Mouse (Mus musculus): ENCODE measurements around the gene Vmn2r1. TPM values are rescaled to one million over a fixed set of nuclear protein-coding genes. Genes with fewer than 3 reads are reported as not detected.

Vmn2r1 gene
- total and polyA plus RNA-seq, 3 experiments = 0.04 TPM; not detected in 2

Other genes starting within 250 kb of the Vmn2r1 start
- gene Plch1, start 182.1 kb upstream of the Vmn2r1 start, total RNA-seq (2012; rRNA removed) = 0.59 TPM in 2 replicates
- 0.50 and 0.51 TPM in 2 replicates for gene Plch1, start 182.1 kb upstream of the Vmn2r1 start, total RNA-seq (2014; rRNA removed)
- gene Plch1, start 182.1 kb upstream of the Vmn2r1 start, polyA plus RNA-seq (2012; ENCODE audit: insufficient read length, low read depth) = 0.80 and 1.3 TPM in 2 replicates
- 5.7 and 7.6 TPM in 2 replicates for gene E130311K13Rik, start 152.1 kb upstream of the Vmn2r1 start, total RNA-seq (2012; rRNA removed)
- gene E130311K13Rik, start 152.1 kb upstream of the Vmn2r1 start, total RNA-seq (2014; rRNA removed) = 16.6 and 18.0 TPM in 2 replicates
- gene E130311K13Rik, start 152.1 kb upstream of the Vmn2r1 start, polyA plus RNA-seq (2012; ENCODE audit: insufficient read length, low read depth) = 7.6 and 9.1 TPM in 2 replicates
- gene Slc33a1, start 116.8 kb upstream of the Vmn2r1 start, total RNA-seq (2012; rRNA removed) = 18.5 and 20.1 TPM in 2 replicates
- 25.8 and 29.5 TPM in 2 replicates for gene Slc33a1, start 116.8 kb upstream of the Vmn2r1 start, total RNA-seq (2014; rRNA removed)
- gene Slc33a1, start 116.8 kb upstream of the Vmn2r1 start, polyA plus RNA-seq (2012; ENCODE audit: insufficient read length, low read depth) = 10.8 and 12.5 TPM in 2 replicates
- gene Gmps, start 105.4 kb upstream of the Vmn2r1 start, total RNA-seq (2012; rRNA removed) = 22.4 and 29.2 TPM in 2 replicates
- gene Gmps, start 105.4 kb upstream of the Vmn2r1 start, total RNA-seq (2014; rRNA removed) = 46.2 and 53.9 TPM in 2 replicates
- 38.3 and 38.6 TPM in 2 replicates for gene Gmps, start 105.4 kb upstream of the Vmn2r1 start, polyA plus RNA-seq (2012; ENCODE audit: insufficient read length, low read depth)
- gene Vmn2r2, start 60.4 kb downstream of the Vmn2r1 start, total RNA-seq (2012; rRNA removed) = not detected in 2 replicates
- gene Vmn2r2, start 60.4 kb downstream of the Vmn2r1 start, total RNA-seq (2014; rRNA removed) = not detected in 2 replicates
- not detected in 2 replicates for gene Vmn2r2, start 60.4 kb downstream of the Vmn2r1 start, polyA plus RNA-seq (2012; ENCODE audit: insufficient read length, low read depth)
- not detected in 2 replicates for gene Vmn2r3, start 208.2 kb downstream of the Vmn2r1 start, total RNA-seq (2012; rRNA removed)
- not detected in 2 replicates for gene Vmn2r3, start 208.2 kb downstream of the Vmn2r1 start, total RNA-seq (2014; rRNA removed)
- gene Vmn2r3, start 208.2 kb downstream of the Vmn2r1 start, polyA plus RNA-seq (2012; ENCODE audit: insufficient read length, low read depth) = 0.06 and 0.07 TPM in 2 replicates